Mouse (Mus musculus) megakaryocyte-erythroid progenitor cell, adult 5-6 weeks (primary cell): Measurements from ENCODE around the gene Sltm. TPM values are rescaled to one million over a fixed set of nuclear protein-coding genes. Genes with fewer than 3 reads are reported as not detected.

ENCODE experiments used
- ATAC-seq: replicated peaks from 2 replicates; pipeline ENCODE4 v1.8.0; 2016; ENCODE audit warnings: mild to moderate bottlenecking, inconsistent platforms; ENCODE audit not compliant: severe bottlenecking, poor library complexity, low FRiP score, low TSS enrichment
- total RNA-seq, 2 experiments: library from RNA; stranded (forward) in 1 of 2; stranded (reverse) in 1 of 2; fragments of 200-1000, 215-1000 nt in 1 of 2; fragments of >200 nt in 1 of 2; fragmentation: Nextera tagmentation in 1 of 2; gene quantifications; 2 replicates each; pipeline ENCODE4 v1.2.3; 2014 to 2017

Sltm gene
- total RNA-seq, 2 experiments from 2014 or later: 95.7 to 122 TPM

GRCm38 (mm10) chr9:70636748-70637147, 94.2 kb downstream of the Sltm start:
- ATAC-seq: no peak

Other genes with a start within 250 kb of the Sltm start
- 88.4 and 91.4 TPM in 2 replicates for gene Ccnb2, start 121.2 kb upstream of the Sltm start, total RNA-seq (2014; fragmentation: Nextera tagmentation)
- 61.3 and 72.5 TPM in 2 replicates for gene Ccnb2, start 121.2 kb upstream of the Sltm start, total RNA-seq (2017)
- 42.6 and 43.9 TPM in 2 replicates for gene Rnf111, start 39.0 kb upstream of the Sltm start, total RNA-seq (2014; fragmentation: Nextera tagmentation)
- 17.6 and 26.4 TPM in 2 replicates for gene Rnf111, start 39.0 kb upstream of the Sltm start, total RNA-seq (2017)
- gene Gm10642, start 113.5 kb downstream of the Sltm start, total RNA-seq (2014; fragmentation: Nextera tagmentation): 0.59 TPM in 1 of 2 replicates, not detected in the other
- gene Gm10642, start 113.5 kb downstream of the Sltm start, total RNA-seq (2017): 0.89 TPM in 1 of 2 replicates, not detected in the other
- 13.0 and 13.6 TPM in 2 replicates for gene Mindy2, start 114.4 kb downstream of the Sltm start, total RNA-seq (2014; fragmentation: Nextera tagmentation)
- 14.2 and 16.0 TPM in 2 replicates for gene Mindy2, start 114.4 kb downstream of the Sltm start, total RNA-seq (2017)
- gene Adam10, start 136.2 kb downstream of the Sltm start, total RNA-seq (2014; fragmentation: Nextera tagmentation): 88.3 and 96.4 TPM in 2 replicates
- 56.0 and 79.3 TPM in 2 replicates for gene Adam10, start 136.2 kb downstream of the Sltm start, total RNA-seq (2017)